Mouse (Mus musculus) adipose tissue, adult 10 weeks (tissue): ENCODE data around the gene D930020B18Rik. TPM values are rescaled to one million over a fixed set of nuclear protein-coding genes. Genes with fewer than 3 reads are reported as not detected.

Source experiments
- polyA plus RNA-seq: library from polyadenylated mRNA; stranded (reverse); fragments of 350-450 nt; fragmentation: Illumina TruSeq; extraction: RNeasy Lipid Tissue Mini Kit (QIAGEN cat#74804); gene quantifications from one replicate; pipeline ENCODE4 v1.2.3, GENCODE M21; 2014; ENCODE audit warnings: low read depth, low replicate concordance

Gene D930020B18Rik
- polyA plus RNA-seq, result not detected

DNA sequence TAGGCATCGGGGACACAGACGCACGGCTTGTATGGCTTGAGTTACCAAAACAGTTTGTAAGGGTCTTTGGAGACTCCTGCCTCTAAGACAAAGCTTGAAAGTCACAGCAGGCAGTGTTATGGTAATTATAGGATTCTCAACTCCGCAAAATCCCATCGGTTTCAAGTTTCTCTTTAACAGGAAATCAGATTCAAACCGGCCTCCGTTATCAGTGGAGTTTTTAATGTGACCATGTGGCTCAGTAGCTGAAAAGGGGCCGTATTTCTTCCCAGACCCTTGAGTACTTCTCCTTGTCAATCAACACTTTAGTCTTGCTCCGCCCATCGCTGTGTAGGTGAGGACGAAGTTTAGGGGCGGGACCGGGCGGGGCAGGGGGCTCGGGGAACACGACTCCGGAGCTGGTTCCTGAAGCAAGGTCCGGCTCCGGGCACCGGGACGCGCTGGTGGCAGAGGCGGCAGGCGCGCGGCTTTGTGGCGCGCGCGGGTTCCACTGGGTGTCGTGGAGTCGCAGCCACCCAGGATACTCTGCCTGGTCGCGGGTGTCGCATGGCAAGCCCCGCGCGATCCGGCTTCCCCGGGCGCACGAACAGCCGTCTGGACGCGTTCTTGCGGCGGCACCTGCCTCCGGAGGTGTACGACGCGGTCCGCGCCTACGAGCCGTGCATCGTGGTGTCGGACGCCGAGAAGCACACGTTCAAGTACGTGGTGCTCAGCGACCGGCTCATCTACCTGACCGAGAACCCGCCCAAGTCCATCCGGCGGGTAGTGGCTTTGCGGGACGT lies at the start of gene D930020B18Rik:
TSS of gene D930020B18Rik (plus strand) at position 317 of the 782 bp plus-strand sequence.

DNA sequence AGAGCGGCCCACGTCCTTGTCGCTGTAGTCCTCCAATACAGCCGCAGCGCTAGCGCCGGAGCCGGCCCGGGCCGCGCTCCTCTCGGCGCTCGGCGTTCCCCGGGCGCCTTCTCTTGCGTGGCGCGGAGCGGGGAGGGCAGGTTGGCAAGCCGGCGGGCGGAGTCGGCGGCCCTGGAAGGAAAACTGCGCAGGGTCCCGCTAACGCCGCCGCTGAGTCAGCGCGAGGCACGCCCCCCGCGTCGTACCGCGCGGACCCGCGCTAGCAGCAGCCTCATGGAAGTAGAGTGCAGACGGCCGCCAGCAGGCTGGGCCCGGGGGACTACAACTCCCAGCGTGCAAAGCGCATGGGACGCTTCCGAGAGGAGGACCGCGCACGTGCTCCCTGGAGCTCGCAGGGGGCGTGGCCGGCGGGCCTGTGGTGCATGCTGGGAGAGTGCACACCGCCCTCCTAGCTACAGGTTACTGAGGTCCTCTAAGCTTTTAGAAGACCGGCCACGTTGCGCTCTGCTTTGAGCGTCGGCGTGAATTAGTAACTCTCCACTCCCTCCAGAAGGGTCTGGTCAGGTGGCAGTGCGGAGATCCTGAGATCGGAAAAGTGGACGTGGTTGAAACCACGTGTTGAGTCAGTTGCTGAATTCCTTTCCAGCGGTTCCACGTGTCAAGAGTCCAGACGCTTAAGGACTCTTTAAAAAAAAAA lies 15.1 kb upstream of the D930020B18Rik start, which contains the start of gene Xpot:
TSS of gene Xpot (minus strand) at position 147 of the 697 bp plus-strand sequence.

DNA sequence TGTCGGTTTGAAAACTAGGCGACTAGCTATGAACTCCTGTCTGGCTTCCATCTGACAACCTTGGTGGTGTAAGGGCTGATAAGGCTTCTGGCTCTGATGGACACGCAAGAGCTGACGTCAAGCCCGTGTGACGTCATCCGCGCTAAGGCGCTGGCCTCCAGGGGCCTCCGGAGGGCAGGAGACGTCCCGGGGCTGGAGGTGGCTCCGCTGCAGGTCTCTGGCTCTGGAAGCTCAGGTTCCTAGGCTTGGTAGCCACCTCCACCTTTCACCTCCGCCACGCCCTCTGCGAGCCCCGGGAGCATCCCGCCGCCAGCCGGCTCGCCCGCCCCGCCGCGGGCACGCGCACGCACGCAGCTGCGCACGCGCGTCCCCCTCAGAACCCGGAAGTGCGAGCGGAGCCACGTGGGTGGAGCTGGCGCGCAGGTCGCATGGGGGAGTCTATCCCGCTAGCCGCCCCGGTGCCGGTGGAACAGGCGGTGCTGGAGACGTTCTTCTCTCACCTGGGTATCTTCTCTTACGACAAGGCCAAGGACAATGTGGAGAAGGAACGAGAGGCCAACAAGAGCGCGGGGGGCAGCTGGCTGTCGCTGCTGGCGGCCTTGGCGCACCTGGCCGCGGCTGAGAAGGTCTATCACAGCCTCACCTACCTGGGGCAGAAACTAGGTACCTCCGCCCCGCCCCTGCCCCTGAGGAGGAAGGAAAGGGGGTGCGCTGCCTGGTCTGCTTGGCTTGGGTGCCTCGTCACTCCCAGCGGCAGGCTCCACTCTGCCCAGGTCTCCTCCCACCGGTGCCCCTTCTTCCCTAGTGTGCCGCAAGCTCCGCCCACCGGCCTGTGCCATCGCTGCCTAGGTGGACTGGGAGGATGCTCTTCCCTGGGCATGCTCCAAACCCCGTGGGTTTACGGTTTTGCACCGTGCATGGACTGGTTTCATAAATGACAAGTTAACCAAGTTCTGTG lies 98.4 kb downstream of the D930020B18Rik start, which contains the start of gene BC048403:
TSS of gene BC048403 (plus strand) at position 390 of the 958 bp plus-strand sequence.

Other genes starting within 250 kb of the D930020B18Rik start
- 31.5 TPM for gene Rassf3, start 165.2 kb upstream of the D930020B18Rik start, polyA plus RNA-seq
- 32.3 TPM for gene Tbk1, start 54.8 kb upstream of the D930020B18Rik start, polyA plus RNA-seq
- gene Xpot, start 15.3 kb upstream of the D930020B18Rik start, polyA plus RNA-seq, result 30.4 TPM
- 6.3 TPM for gene BC048403, start 98.3 kb downstream of the D930020B18Rik start, polyA plus RNA-seq